Mouse (Mus musculus) adrenal gland, adult 2 months (tissue): ENCODE measurements around the gene Cts8. TPM values are rescaled to one million over a fixed set of nuclear protein-coding genes. Genes with fewer than 3 reads are reported as not detected.

Source experiments
- DNase-seq: peaks from one replicate; pipeline ENCODE4 v3.0.0; 2021
- long read RNA-seq: library from polyadenylated mRNA; stranded (forward); transcript quantifications from one replicate; pipeline ENCODE4 v2.0.0, GENCODE M21; 2021
- polyA plus RNA-seq: library from polyadenylated mRNA; depleted of rRNA; stranded (reverse); fragments of >200 nt; gene quantifications from 2 replicates; pipeline ENCODE4 v1.2.3, GENCODE M21; 2012; rRNA removed
- total RNA-seq, 2 experiments: library from RNA; stranded (reverse); gene quantifications; 2 replicates each; pipeline ENCODE4 v1.2.3; 2021

Gene Cts8
- total RNA-seq, result not detected
- polyA plus RNA-seq, result not detected in 2 replicates
- long read RNA-seq, result 0 reads

GRCm38 (mm10) chr13:61255258-61255657 is at the start of gene Cts8:
Cts8 (minus strand) TSS chr13:61255358.
- no peak for DNase-seq

GRCm38 (mm10) chr13:61288739-61289138 is 33.6 kb upstream of the Cts8 start, which contains the start of gene Gm49398:
Gm49398 (minus strand) TSS chr13:61288839.
- no peak for DNase-seq

GRCm38 (mm10) chr13:61241076-61241947 is 13.8 kb downstream of the Cts8 start:
- peak; percentile 27 for DNase-seq

- DNase-seq, result no peak
Measured at GRCm38 (mm10) chr13:61203310-61203709, 51.8 kb downstream of the Cts8 start, which contains the start of gene Cts6. Cts6 (minus strand) TSS chr13:61203410.

Other genes with a start within 250 kb of the Cts8 start
- gene Ctsj, start 249.4 kb downstream of the Cts8 start, total RNA-seq, result not detected
- gene Ctsj, start 249.4 kb downstream of the Cts8 start, polyA plus RNA-seq, result not detected in 2 replicates
- not detected for gene Ctsq, start 214.7 kb downstream of the Cts8 start, total RNA-seq
- not detected in 2 replicates for gene Ctsq, start 214.7 kb downstream of the Cts8 start, polyA plus RNA-seq
- gene Ctsr, start 91.1 kb downstream of the Cts8 start, total RNA-seq, result not detected
- not detected in 2 replicates for gene Ctsr, start 91.1 kb downstream of the Cts8 start, polyA plus RNA-seq
- gene Cts6, start 51.9 kb downstream of the Cts8 start, total RNA-seq, result not detected
- not detected in 2 replicates for gene Cts6, start 51.9 kb downstream of the Cts8 start, polyA plus RNA-seq
- not detected for gene Gm49398, start 33.5 kb upstream of the Cts8 start, total RNA-seq
- not detected in 2 replicates for gene Gm49398, start 33.5 kb upstream of the Cts8 start, polyA plus RNA-seq
- not detected for gene Cts7, start 102.8 kb upstream of the Cts8 start, total RNA-seq
- not detected in 2 replicates for gene Cts7, start 102.8 kb upstream of the Cts8 start, polyA plus RNA-seq